Mouse (Mus musculus) monocyte, adult 2 months (primary cell): ENCODE measurements around the gene Hivep2.

Experiments used
- DNase-seq, 2 experiments: peaks; one replicate each; pipeline ENCODE4 v3.0.0; 2022; ENCODE audit warnings: low spot score in 2 of 2, low read depth in 1 of 2

The Hivep2 gene

DNA sequence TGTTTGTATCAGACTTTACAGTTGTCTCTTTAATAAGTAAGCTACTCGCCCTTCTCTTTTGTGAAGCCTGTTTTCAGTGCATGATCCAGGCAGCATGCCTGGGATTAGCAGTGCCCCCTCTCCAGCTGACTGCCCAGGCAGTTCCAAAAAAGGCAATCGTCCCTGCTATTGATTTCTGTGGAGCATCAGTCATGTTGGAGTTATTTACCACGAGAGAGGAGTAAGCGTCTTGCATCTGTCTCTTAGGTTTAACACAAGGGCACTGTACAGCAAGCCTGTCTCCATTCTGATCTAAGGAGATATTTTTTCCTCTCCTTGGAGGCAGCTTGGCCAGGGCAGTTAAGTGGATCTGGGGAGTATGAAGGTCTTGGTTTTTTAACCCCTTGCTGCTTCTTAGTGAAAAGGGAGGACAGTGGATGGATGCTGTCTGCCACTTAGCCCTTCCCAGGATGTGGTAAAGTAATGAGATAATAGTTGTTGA lies 80.3 kb downstream of the Hivep2 start:
- no peak for DNase-seq

DNA sequence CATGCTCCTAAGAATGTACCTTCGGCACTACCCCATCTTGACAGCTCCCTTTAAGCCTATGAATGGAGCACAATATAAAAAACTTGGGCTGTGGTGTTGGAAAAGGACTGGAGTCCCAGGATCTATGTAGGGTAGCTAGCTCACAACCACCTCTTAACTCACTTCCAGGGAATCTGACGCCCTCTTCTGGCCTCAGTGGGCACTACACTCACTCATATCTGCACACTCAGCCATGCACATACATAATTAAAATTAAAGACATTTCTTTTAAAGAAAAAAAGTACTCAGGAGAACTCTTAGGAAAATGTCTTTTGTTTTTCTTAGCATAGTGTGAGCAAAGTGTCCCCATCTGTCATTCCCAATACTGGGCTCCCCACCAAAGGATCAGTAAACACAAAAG lies 81.1 kb downstream of the Hivep2 start:
- DNase-seq, result peak in 1 of 2 experiments; percentile 15

DNA sequence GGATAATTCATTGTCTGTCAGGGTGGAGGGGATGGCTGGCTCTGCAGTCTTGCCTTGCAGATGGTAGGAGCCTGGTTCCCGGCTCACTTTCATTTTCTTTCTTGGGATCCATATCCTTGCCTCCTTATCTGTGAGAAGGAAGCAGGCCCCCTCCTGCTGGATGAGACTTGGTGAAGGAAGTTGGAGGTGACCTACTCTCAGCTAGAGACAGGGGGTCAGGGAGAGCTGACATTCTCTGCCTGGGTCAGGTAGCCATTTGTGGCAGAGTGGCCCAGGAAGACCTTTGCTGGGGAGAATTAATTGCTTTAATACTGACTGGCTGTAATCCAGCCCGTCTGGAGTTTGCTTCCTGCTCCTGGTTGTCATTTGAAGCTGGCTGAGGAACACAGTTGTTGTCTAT lies 81.8 kb downstream of the Hivep2 start:
- DNase-seq, result no peak

DNA sequence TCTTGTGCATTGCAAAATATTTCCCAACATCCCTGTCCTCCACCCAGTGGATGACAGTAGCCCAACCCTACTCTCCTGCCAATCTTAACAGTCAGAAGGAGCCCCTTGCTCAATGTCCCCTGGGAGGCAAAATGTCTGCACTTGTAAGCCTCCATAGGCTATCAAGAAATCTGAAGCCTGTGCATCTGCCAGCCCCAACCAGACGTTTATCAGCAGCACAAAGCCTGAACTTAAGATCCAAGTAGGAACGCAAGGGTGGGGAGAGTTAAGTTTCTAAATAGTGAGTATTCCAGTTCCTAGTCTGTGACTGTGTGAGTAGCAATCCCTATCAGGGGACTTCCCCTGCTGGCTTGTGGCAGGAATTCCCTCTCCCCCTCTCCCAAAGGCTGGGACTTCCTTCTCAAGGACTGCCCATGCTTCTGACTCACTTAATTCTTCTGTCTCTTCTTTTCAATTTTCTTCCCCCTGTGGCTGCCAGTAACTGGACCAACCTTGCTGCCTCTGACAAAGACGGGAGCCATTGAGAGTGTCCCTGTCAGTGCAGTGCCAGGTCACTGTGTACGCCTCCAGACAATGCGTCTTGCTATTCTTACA lies 82.5 kb downstream of the Hivep2 start:
- DNase-seq, result no peak

DNA sequence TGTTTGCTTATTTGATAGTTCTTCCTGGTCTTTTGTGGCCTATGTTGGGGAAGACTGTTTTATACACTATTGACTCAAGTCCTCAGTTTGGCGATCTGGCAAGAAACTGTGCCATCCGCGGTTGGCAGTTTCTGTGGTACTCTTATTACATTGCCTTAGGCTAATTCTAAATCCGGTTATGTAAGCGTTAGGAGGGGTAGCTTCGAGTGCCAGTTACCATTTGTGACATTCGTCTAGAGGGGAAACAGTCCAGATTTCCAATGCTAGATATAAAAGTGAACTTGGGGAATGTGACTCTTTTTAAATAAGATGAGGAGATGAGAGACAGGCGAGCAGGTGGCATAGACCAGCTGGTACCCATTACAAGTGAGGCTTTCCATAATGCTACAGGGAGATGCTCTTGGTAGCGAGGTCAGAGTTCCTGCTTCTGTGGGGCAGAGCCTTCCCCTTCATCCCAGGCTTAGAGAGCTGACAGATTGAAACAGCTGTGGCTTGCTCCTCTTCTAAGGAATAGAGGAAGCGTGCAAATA lies 83.1 kb downstream of the Hivep2 start:
- DNase-seq, result no peak

DNA sequence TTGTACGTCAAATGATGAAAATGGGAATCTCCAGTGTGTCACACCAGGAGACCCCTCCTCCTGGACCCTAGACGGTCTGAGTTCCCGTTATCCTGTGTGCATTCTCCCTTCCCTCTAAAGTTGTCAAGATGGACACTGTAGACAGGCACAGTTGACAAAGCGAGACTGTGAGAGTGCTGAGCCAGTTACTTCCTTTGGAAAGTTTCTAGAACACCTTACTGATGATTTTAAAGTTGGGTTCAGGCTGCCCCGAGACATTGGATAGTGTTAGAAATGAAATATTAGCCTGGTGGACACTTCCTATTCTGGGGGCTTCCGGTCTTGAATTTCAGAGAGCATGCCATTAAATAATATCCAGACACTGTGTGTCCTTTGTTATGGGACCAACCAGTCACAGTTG lies 83.8 kb downstream of the Hivep2 start:
- DNase-seq, result no peak

DNA sequence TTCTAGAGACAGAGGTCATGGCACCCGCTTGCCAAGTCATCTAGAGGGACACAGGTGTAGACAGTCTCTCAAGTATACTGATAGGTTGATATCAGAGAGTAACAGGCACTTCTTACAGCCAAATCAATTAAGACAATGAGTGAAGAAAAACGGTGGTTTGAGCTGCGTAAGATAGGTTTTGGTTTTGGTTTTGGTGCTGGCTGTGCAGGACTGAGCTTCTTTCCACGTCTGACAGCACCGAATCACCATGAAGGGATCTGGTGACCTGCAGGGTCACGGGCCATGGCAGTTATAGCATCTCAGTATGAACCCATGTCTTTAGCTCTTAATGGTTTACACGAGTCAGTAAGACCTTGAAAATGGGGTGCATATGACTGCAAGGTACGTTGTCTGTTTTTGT lies 84.7 kb downstream of the Hivep2 start:
- no peak for DNase-seq

DNA sequence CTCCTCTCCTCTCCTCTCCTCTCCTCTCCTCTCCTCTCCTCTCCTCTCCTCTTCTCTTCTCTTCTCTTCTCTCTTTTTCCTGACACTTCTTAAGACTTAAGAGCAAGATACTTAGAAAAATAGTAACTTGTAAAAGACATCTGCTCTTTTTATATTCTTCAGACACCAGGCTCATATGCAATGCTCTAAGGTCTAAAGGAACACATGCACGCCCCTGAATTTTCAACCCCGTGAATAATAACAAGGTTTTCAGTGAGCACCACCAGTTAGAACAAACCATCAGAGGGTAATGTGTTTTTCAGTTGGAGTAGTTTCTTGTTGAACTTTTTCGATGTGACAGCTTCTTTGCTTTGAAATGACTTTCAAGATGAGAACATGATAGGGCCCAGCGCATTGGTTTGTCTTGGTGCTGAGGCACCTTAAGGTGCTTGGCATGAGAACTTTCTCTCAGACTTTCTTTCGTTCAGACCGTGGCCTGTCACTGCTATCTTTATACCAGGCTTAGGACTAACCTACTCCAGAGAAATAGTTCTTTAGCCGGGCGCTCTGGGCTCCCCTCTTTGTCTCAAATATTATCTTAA lies 86.3 kb downstream of the Hivep2 start:
- DNase-seq, result no peak

DNA sequence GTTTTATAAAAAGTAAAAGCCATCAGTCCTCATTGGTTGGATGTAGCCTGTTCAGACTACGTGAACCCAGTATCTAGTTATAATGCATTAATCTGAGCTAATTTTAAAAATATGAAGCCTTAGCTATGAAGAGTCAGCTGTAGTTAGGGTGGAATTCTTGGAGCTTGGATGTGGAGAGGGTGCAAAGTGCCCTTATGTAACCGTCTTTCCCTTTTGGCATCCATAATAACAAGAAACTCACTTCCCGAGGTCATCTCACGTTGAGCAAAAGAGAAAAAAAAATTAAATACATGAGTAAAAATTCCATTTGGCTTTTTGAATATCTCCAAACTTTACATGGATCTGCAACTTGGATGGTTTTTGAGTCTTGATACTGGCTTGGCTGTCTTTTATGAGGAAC lies 89.0 kb downstream of the Hivep2 start:
- DNase-seq, result no peak

DNA sequence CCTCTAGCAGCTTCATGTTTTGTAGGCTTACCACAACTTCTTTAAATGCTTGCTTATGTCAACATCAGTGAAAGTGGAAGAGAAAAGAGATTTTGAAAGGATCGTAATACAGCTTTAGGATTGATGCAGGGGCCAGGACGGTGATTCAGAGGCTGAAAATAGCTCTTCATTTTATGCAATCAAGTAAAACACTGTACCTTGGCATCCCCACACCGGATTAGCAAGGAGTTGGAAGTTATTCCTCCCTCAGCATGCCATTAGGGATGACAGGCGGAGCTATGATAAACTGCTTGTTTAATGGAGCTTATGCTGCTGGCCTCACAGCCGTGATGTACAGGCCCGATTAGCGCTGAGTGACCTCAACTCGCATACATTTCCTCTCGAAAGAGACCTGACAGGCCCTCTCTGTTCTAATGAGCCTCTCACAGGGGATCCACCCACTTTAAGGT lies 89.7 kb downstream of the Hivep2 start:
- no peak for DNase-seq

DNA sequence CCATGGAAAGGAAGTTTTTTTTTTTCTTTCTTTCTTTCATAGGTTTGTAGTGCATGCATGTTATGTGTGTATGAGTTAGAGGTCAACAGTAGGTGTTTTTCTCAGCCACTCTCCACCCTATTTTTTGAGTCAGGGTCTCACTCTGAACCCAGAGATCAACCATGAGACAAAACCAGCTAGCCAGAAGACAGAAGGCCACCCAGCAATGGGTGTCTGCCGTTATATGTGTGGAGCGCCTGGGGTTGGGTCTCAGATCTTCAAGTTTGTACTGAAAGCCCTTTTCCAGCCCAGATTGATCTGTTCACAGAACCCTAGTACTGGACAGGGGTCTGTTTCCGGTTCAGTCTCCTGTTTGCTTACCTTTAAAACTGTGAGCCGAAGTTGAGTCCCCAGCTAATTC lies 90.2 kb downstream of the Hivep2 start:
- no peak for DNase-seq

DNA sequence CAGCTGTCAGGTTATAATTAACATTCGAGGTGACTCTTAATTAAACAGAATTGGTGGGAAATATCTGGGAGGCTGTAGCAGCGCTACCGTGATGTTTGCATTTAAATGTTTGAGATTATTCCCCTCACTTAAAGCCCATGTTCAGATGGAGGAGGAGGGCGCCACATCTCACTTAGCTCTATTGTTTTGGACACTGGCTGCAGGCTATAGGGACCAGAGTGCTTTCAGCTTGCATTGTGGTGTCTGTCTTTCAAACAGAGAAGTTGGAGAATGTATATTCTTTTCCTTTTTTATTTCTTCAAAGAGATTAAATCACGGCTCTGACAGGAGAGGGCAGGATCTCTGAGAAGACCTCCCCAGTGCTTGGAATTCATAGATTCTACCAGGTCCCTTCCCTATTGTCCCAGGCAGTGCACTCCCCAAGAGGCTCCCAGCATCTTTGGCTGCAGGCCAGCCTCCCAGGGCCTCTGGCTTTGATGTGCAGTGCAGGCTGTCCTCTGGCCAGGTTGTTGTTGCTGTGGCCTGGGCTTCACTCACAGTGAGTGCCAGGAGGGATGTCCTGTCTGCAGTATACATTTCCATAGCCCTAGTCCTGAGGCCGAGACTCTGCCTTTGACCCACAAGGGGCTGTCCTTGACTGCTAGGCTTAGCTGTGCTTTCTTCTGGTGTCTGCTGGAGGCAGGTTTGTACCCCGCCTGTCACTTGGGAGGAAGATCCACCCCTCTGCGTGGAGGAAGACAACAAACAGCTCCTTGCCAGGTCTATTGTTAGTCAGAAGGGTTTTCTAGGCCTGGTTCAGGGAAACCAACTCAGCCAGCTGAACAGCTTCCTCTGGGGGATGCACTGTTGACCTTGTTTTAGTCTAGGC lies 90.9 kb downstream of the Hivep2 start:
- no peak for DNase-seq

DNA sequence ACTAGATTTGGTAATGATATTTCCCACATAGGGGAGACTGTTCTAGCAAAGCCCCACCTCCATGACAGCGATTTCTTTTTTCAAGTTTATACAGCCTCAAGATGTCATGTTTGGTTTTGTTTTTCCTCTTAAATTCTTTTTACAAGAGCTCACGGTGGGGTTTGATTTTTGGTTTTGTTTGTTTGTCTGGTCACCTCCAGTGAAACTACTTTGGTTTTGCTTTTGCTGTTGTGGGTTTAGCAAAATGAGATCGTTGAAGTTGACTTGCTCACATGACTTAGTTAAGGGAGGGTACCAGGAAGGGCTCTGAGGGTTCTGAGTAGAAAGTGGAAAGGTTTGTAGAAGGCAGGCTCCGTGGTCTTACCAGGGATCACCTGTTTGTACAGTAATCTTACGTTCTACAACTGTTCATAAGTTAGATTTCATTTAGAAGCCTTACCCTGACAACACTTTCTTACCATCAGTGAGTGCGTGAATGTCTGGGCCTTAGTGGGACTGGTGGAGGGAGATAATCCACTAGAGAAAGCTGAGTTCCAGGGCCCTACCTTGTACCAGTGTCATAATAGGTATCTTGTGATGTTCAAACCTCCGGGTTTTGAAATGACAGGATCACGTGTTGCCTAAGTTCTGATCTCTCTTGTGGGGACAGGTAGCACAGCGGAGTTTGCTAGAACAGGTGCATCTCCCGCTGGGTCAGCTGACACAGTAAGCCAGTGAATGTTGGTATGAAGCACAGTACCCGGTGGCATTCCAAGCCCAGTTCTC lies 92.1 kb downstream of the Hivep2 start:
- no peak for DNase-seq

DNA sequence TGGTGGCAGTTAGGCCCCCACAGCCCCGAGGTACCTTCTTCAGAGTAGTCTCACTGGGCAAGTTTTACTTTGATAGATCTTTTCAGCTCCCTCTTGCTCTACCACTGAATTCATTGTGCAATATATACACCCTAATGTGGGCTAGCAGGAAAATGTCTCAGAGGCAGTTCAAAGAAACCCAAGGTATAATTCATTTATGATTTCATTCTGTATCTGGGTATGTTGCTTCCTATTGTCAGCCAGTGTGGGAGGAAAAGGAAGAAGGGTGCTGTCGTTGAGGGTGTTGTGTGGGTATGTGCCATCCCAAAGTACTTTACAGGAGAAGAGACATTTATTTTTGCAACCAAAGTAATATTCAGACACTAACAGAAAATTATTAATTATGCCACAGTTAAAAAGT lies 92.9 kb downstream of the Hivep2 start:
- no peak for DNase-seq

DNA sequence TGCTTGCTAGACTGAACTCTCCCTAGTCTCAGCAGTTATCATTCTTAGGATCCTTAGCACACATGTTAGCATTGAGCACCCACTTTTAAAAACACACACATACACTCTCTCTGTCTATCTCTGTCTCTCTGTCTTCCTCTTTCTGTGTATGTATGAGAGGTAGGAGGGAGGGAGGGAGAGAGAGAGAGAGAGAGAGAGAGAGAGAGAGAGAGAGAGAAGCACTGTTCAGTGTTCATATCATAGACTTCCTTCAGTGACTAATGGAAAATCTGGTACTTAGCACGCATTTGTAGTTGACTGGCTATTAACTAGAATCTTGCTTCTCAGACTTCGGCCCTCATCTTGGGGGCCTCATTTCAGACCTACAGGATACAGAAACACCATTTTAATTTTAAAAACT lies 93.7 kb downstream of the Hivep2 start:
- DNase-seq, result no peak

DNA sequence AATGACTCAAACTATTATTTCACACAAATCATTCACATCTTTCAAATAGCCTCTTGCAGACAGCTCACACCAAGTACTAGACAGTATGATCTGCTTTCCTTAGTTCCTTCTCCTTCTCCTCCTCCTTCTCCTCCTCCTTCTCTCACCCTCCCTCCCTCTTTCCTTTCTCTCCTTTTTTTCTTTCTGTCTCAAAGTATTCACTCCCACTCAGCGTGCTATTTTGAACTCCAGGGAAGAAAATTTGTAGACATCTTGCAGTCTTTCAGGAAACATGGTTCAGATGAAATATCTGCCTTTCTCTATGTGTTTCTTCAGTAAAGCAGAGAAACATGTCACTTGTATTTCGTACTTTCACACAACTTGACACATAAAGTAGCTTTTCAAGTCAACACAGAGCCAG lies 94.4 kb downstream of the Hivep2 start:
- DNase-seq, result no peak

DNA sequence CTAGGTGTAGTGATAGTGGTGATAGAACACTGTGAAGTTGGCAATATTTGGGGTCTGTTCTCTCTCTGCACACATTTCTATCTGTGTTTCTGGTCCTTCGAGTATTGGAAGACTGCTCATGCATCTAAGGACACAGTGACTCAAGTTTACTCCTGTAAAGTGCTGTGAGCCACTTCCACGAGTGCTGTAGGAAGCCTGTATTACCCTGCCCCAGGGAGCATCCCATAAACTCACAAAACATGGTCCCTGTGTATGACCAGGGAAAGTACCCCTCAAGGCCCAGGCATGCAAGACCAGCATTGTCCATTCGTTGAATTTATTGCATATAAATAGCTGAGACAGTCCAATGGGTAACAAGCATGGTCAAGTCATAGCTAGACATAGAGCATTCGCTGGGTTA lies 97.4 kb downstream of the Hivep2 start:
- no peak for DNase-seq

DNA sequence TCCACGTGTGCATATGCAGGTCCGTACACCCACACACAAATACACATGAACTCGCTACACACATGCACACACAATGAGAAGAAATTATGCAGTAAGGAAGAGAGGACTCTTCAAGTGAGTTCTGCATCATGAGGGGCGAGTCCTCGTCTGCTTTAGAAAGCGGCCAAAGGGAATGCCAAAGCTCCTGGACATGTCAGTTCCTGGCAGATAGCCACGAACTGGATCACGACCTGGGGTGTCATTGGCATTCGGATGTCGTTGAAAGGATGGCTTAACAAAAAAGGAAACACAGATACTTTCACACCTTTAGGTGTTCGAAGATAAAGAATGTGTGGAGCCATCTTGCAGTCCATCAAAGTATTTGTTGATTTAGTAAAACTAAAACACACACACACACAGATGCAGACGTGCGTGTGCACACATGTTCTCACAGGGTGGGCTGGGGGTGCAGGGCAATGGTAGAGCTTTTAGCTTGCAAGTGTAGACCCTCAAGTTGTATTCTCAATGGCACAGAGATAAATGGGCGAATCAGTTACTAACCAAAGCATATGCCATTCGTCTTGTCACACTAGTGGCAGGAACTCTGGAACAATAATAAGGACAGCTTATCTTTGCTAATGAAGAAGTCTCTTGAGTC lies 99.0 kb downstream of the Hivep2 start:
- no peak for DNase-seq

DNA sequence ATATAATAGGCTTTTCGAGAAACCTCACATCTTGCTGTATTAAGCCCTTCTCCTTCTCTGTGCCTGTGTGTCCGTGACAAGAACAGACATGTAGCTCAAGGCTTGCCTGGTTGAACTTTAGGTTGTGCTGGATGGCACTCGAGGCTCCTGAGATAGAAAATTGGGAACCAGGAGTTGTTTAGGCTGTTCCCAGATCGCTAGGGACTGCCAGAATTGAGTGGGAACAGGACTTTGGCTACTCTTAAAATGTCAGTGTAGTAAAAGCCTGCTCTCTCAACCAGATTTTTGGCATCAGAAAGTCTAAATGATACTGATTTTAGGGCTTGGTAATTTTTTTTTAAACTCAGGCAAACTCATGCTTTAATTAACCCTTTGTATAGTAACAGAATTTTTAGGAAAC lies 101.9 kb downstream of the Hivep2 start:
- no peak for DNase-seq

DNA sequence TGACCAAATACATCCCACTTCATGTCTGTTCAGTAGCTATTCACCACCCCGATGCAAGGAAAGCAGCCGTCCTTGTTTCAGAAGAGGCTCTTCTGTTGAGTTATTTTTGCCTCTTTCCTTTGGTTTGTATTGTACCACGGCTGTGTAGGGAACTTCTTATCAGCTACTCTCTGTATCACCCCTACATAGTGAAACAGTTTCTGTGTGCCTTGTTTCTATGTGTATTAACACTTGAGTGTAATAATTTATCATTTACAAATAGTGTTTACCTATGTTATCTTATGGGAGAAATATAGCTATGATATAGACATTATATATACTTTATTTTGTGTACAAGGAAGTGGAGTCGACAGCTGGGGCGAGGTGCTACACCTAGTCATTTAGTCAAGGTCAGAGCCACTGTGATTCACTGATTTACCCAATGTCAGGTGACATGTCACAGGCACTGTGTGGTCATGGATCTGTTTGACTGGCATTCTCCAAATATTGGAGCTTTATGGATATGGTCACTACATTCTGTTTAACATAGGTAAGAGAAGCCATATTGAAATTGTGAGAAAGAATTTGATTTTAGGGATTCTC lies 104.7 kb downstream of the Hivep2 start:
- no peak for DNase-seq
